Mouse (Mus musculus) layer of hippocampus, adult 11-12 months (tissue): ENCODE measurements around the gene Urad.

Experiments
- DNase-seq: peaks from one replicate; pipeline ENCODE4 v3.0.0; 2022; ENCODE audit warnings: low spot score

The Urad gene

GRCm38 (mm10) chr5:147269926-147270672 is 52.1 kb downstream of the Urad start, which contains the start of gene Pdx1:
Pdx1 (plus strand) TSS chr5:147269959.
- no peak for DNase-seq

- DNase-seq, result no peak
These were observed 52.9 kb downstream of the Urad start for GRCm38 (mm10) chr5:147269371-147269770.

- no peak for DNase-seq
These were observed 53.5 kb downstream of the Urad start for GRCm38 (mm10) chr5:147268728-147269127.

- no peak for DNase-seq
These were observed 54.8 kb downstream of the Urad start for GRCm38 (mm10) chr5:147267434-147267833.
